Mouse (Mus musculus) erythroblast, embryonic 14.5 days (primary cell): ENCODE data around the gene Nkg7.

Experiments
- GATA1 ChIP-seq: IDR thresholded peaks from 2 replicates; pipeline ENCODE4 v1.6.1; 2012; ENCODE audit warnings: low read length, inconsistent platforms, mixed read lengths
- TAL1 ChIP-seq: IDR thresholded peaks from 3 replicates; pipeline ENCODE4 v1.6.1; 2012; ENCODE audit warnings: low read length, inconsistent platforms, mixed read lengths

GRCm38 (mm10) chr7:43451726-43452125 lies 14.9 kb downstream of the Nkg7 start:
- no peak for TF ChIP-seq GATA1
- no peak for TF ChIP-seq TAL1
